In genomic region chr11:81814816-81815215, GRCm38 (mm10) we compare ENCODE assay signal across 18 mouse cellular contexts. TPM values are rescaled to one million over a fixed set of nuclear protein-coding genes. Genes with fewer than 3 reads are reported as not detected.
A peak's percentile ranks its signal among the peaks of the same experiment; 100 is the strongest.
DNase-seq lines count a peak whose midpoint lies in the region; ATAC-seq and TF ChIP-seq lines count a peak whose summit lies in the region.
"Had no signal": no experiment of that assay in that cellular context is flagged by ENCODE, and none has a peak within 500 bp of the region (broad histone marks: within the 10 kb centered on the region; RNA-seq: fewer than 3 reads in every experiment).

No protein-coding gene starts in this region.

- no peaks in the 10 kb centered on the region for H3K36me3 ChIP-seq in hindbrain, postnatal 0 days (ENCODE audit: insufficient read depth, low read length)
- H3K36me3 ChIP-seq in hindbrain, embryonic 16.5 days (ENCODE audit: control insufficient read depth, insufficient read depth, low read length): no peaks in the 10 kb centered on the region
- H3K36me3 ChIP-seq: limb, embryonic 12.5 days had no signal

- peak; percentile 25 for DNase-seq in hindbrain, postnatal 0 days (ENCODE audit: low spot score)
- peak; percentile 12 for DNase-seq in adrenal gland, postnatal 25 days
- peak; percentile 22 to 39 for DNase-seq in layer of hippocampus, postnatal 10 days (ENCODE audit: low spot score in 2 of 2)
- peak; percentile 43 for DNase-seq in right cerebral cortex, postnatal 4 days
- DNase-seq: heart, adult 11 months; heart, postnatal 14 days had no signal

- no peak for TF ChIP-seq CTCF in hindbrain, postnatal 0 days (IDR thresholded peaks at IDR 0.05; ENCODE audit: low read depth)

- H3K4me2 ChIP-seq in hindbrain, postnatal 0 days (ENCODE audit: low read depth, low read length): no peak overlapping the region
- H3K4me2 ChIP-seq in hindbrain, embryonic 16.5 days (ENCODE audit: low read length): no peak overlapping the region
- H3K4me2 ChIP-seq: limb, embryonic 12.5 days had no signal

- no peak overlapping the region for H3K9ac ChIP-seq in hindbrain, postnatal 0 days (replicated peaks; ENCODE audit: low read length)
- H3K9ac ChIP-seq in hindbrain, embryonic 16.5 days (ENCODE audit: low read depth, low read length): no peak overlapping the region
- H3K9ac ChIP-seq: limb, embryonic 12.5 days had no signal

- ATAC-seq in hindbrain, postnatal 0 days: no peak
- no peak for ATAC-seq in hindbrain, embryonic 16.5 days
- no peak for ATAC-seq in erythroid progenitor cell, adult 5-6 weeks (replicated peaks; ENCODE audit: low FRiP score, poor library complexity, severe bottlenecking)
- ATAC-seq in inflammation-experienced regulatory T-cells, adult 6 months: no peak

- H3K27me3 ChIP-seq in hindbrain, postnatal 0 days (ENCODE audit: insufficient read depth, low read length): no peaks in the 10 kb centered on the region
- no peaks in the 10 kb centered on the region for H3K27me3 ChIP-seq in hindbrain, embryonic 16.5 days (replicated peaks; ENCODE audit: control insufficient read depth, insufficient read depth, low read length)

- WGBS in hindbrain, postnatal 0 days: 52% methylated on average over 1 of the region's 1 CpGs
- WGBS in hindbrain, embryonic 16.5 days: 63% methylated on average over 1 of the region's 1 CpGs

- no peak overlapping the region for H3K4me3 ChIP-seq in hindbrain, postnatal 0 days (ENCODE audit: low read length)
- H3K4me3 ChIP-seq in hindbrain, embryonic 16.5 days (ENCODE audit: low read length): no peak overlapping the region
- H3K4me3 ChIP-seq: limb, embryonic 12.5 days; myocyte had no signal

- H3K27ac ChIP-seq in hindbrain, postnatal 0 days: no peak overlapping the region
- no peak overlapping the region for H3K27ac ChIP-seq in hindbrain, embryonic 16.5 days (ENCODE audit: low read depth, low read length)
- H3K27ac ChIP-seq: kidney, postnatal 0 days; limb, embryonic 12.5 days had no signal

- 0 out of 2 replicates have a peak, but pooled peaks cover 5% of the 10 kb centered on the region for H3K4me1 ChIP-seq in hindbrain, postnatal 0 days (ENCODE audit: insufficient read depth, low read length)
- no peaks in the 10 kb centered on the region for H3K4me1 ChIP-seq in hindbrain, embryonic 16.5 days (ENCODE audit: control insufficient read depth, insufficient read depth, low read depth, low read length)
- H3K4me1 ChIP-seq: limb, embryonic 12.5 days had no signal

- no peaks in the 10 kb centered on the region for H3K9me3 ChIP-seq in hindbrain, postnatal 0 days (ENCODE audit: low read length)
- H3K9me3 ChIP-seq in hindbrain, embryonic 16.5 days (ENCODE audit: control insufficient read depth, low read length): no peaks in the 10 kb centered on the region
- H3K9me3 ChIP-seq: limb, embryonic 12.5 days had no signal

RNA-seq across cellular contexts. Expression of gene 5530401A14Rik, which starts 45.7 kb away (rescaled TPM):
- not detected in 2 replicates for total RNA-seq in hindbrain, postnatal 0 days (2014; rRNA removed)
- polyA plus RNA-seq in hindbrain, postnatal 0 days (2015; fragmentation: Nextera tagmentation; extraction: Ambion mirVana): 0.38 and 0.68 TPM in 2 replicates
- 0.79 and 1.1 TPM in 2 replicates for polyA plus RNA-seq in hindbrain, embryonic 16.5 days (2015; fragmentation: Nextera tagmentation; extraction: Ambion mirVana)
- total RNA-seq in adrenal gland, postnatal 25 days (2021): 0.12 TPM in 1 of 2 replicates, not detected in the other
- total RNA-seq in layer of hippocampus, postnatal 10 days (2021): under 1 TPM; 0.09 to 0.25 TPM
- not detected in 2 replicates for total RNA-seq in erythroid progenitor cell, adult 5-6 weeks (2015; ENCODE audit: low replicate concordance)
- total RNA-seq in erythroid progenitor cell, adult 5-6 weeks (2017; ENCODE audit: low replicate concordance): not detected in 2 replicates
- not detected for polyA plus RNA-seq in inflammation-experienced regulatory T-cells, adult 6 months (2017; shearing (Covaris generic))
- total RNA-seq: megakaryocyte, adult 5-6 weeks; MEL had no signal
- polyA plus RNA-seq: cerebellum, adult 2 months; intestine, embryonic 14.5 days; kidney, postnatal 0 days; limb, embryonic 12.5 days; liver, embryonic 16.5 days; myocyte; testis, adult 2 months had no signal
